Mouse (Mus musculus) MEL (cell line): ENCODE measurements around the gene Hpca. TPM values are rescaled to one million over a fixed set of nuclear protein-coding genes. Genes with fewer than 3 reads are reported as not detected.

Experiments used
- DNase-seq: peaks from one replicate; pipeline ENCODE4 v3.0.0; 2011; ENCODE audit warnings: low read depth, low spot score
- H3K27ac ChIP-seq: 2 replicates; pipeline ENCODE4 v1.5.1; 2012; ENCODE audit warnings: low read depth, mild to moderate bottlenecking, control low read depth, low read length, moderate library complexity; ENCODE audit not compliant: control insufficient read depth
- H3K27me3 ChIP-seq, 2 experiments: fragments of 150-350 bp in 1 of 2; sonication (generic) in 1 of 2; 2 replicates each; pipeline ENCODE4 v1.6.1; 2012; ENCODE audit warnings: low read length in 2 of 2, mild to moderate bottlenecking in 2 of 2, improper control_type of control experiment in 1 of 2, moderate library complexity in 1 of 2; ENCODE audit not compliant: insufficient read depth in 2 of 2, control insufficient read depth in 1 of 2
- H3K36me3 ChIP-seq, 2 experiments: 2 replicates each; pipeline ENCODE4 v1.6.1; 2012 to 2014; ENCODE audit warnings: low read length in 2 of 2, improper control_type of control experiment in 1 of 2, inconsistent platforms in 1 of 2, mild to moderate bottlenecking in 1 of 2; ENCODE audit not compliant: insufficient read depth in 2 of 2, control insufficient read depth in 1 of 2
- H3K4me1 ChIP-seq, 2 experiments: fragments of 150-350 bp in 1 of 2; sonication (generic) in 1 of 2; 2 replicates each; pipeline ENCODE4 v1.6.1; 2012; ENCODE audit warnings: low read length in 2 of 2, improper control_type of control experiment in 1 of 2, mild to moderate bottlenecking in 1 of 2; ENCODE audit not compliant: insufficient read depth in 2 of 2, control insufficient read depth in 1 of 2
- H3K4me3 ChIP-seq, 2 experiments: fragments of 150-350 bp in 1 of 2; sonication (generic) in 1 of 2; 2 replicates each; pipeline ENCODE4 v1.5.1; 2012; ENCODE audit warnings: low read depth in 2 of 2, low read length in 2 of 2, mild to moderate bottlenecking in 2 of 2, moderate library complexity in 2 of 2, control low read depth in 1 of 2, improper control_type of control experiment in 1 of 2; ENCODE audit not compliant: control insufficient read depth in 1 of 2, insufficient read depth in 1 of 2
- H3K79me2 ChIP-seq: 2 replicates; pipeline ENCODE4 v1.6.1; 2012; ENCODE audit warnings: mild to moderate bottlenecking, low read length, moderate library complexity; ENCODE audit not compliant: control insufficient read depth, poor library complexity, insufficient read depth
- H3K9ac ChIP-seq: 2 replicates; pipeline ENCODE4 v1.6.1; 2012; ENCODE audit warnings: low read depth, mild to moderate bottlenecking, control low read depth, low read length, moderate library complexity; ENCODE audit not compliant: control insufficient read depth, poor library complexity, severe bottlenecking
- H3K9me3 ChIP-seq: fragments of 150-350 bp; sonication (generic); replicated peaks from 2 replicates; pipeline ENCODE4 v1.6.1; 2012; ENCODE audit warnings: mild to moderate bottlenecking, low read length, improper control_type of control experiment, moderate library complexity; ENCODE audit not compliant: insufficient read depth
- EP300 ChIP-seq, 2 experiments: IDR thresholded peaks; 2 replicates each; pipeline ENCODE4 v1.6.1; 2011; ENCODE audit warnings: improper control_type of control experiment in 2 of 2, low read length in 2 of 2, low read depth in 1 of 2, mild to moderate bottlenecking in 1 of 2
- ETS1 ChIP-seq: IDR thresholded peaks from 2 replicates; pipeline ENCODE4 v1.6.1; 2012; ENCODE audit warnings: low read depth, mild to moderate bottlenecking, inconsistent platforms, low read length, improper control_type of control experiment, moderate library complexity
- GATA1 ChIP-seq: IDR thresholded peaks from 2 replicates; pipeline ENCODE4 v1.6.1; 2011; ENCODE audit warnings: low read depth, low read length, improper control_type of control experiment
- MAFK ChIP-seq: IDR thresholded peaks from 2 replicates; pipeline ENCODE4 v1.6.1; 2011; ENCODE audit warnings: low read depth, mild to moderate bottlenecking, low read length, improper control_type of control experiment, borderline replicate concordance
- MYB ChIP-seq: IDR thresholded peaks from 2 replicates; pipeline ENCODE4 v1.6.1; 2011; ENCODE audit warnings: mild to moderate bottlenecking, low read depth, low read length, improper control_type of control experiment
- MYC ChIP-seq: IDR thresholded peaks from 2 replicates; pipeline ENCODE4 v1.6.1; 2011; ENCODE audit warnings: low read depth, mild to moderate bottlenecking, low read length, improper control_type of control experiment, moderate library complexity
- POLR2AphosphoS5 ChIP-seq: IDR thresholded peaks from 2 replicates; pipeline ENCODE4 v1.6.1; 2012; ENCODE audit warnings: low read depth, borderline replicate concordance, mild to moderate bottlenecking, inconsistent platforms, low read length, moderate library complexity, mixed read lengths
- TAL1 ChIP-seq: IDR thresholded peaks from 2 replicates; pipeline ENCODE4 v1.6.1; 2012; ENCODE audit warnings: mild to moderate bottlenecking, inconsistent platforms, low read length, moderate library complexity, mixed read lengths
- TCF12 ChIP-seq: IDR thresholded peaks from 2 replicates; pipeline ENCODE4 v1.6.1; 2014; ENCODE audit warnings: low read depth, mild to moderate bottlenecking, inconsistent platforms, low read length, improper control_type of control experiment, moderate library complexity
- ZKSCAN1 ChIP-seq: IDR thresholded peaks from 2 replicates; pipeline ENCODE4 v1.6.1; 2012; ENCODE audit warnings: low read depth, mild to moderate bottlenecking, inconsistent platforms, low read length, improper control_type of control experiment, moderate library complexity
- ZMIZ1 ChIP-seq: IDR thresholded peaks from 2 replicates; pipeline ENCODE4 v1.6.1; 2012; ENCODE audit warnings: low read depth, mild to moderate bottlenecking, inconsistent platforms, low read length, improper control_type of control experiment, moderate library complexity
- ZNF384 ChIP-seq: IDR thresholded peaks from 2 replicates; pipeline ENCODE4 v1.6.1; 2012; ENCODE audit warnings: low read depth, mild to moderate bottlenecking, inconsistent platforms, low read length, improper control_type of control experiment
- polyA plus RNA-seq, 2 experiments: library from polyadenylated mRNA; stranded (reverse) in 1 of 2; unstranded in 1 of 2; fragments of >175 nt in 1 of 2; fragments of >200 nt in 1 of 2; gene quantifications; 2 replicates each; pipeline versions ENCODE4 v1.2.1 to v1.2.4; 2012; ENCODE audit warnings: low replicate concordance in 2 of 2, low read depth in 1 of 2; ENCODE audit not compliant: insufficient read length in 2 of 2, insufficient read depth in 1 of 2, missing spikeins in 1 of 2
- total RNA-seq: library from RNA; depleted of rRNA; stranded (reverse); fragments of 300-350 nt; gene quantifications from 2 replicates; pipeline ENCODE4 v1.2.3, GENCODE M21; 2012; rRNA removed

Hpca gene
- total and polyA plus RNA-seq, 3 experiments = 0.39 to 1.1 TPM; not detected in 1

DNA sequence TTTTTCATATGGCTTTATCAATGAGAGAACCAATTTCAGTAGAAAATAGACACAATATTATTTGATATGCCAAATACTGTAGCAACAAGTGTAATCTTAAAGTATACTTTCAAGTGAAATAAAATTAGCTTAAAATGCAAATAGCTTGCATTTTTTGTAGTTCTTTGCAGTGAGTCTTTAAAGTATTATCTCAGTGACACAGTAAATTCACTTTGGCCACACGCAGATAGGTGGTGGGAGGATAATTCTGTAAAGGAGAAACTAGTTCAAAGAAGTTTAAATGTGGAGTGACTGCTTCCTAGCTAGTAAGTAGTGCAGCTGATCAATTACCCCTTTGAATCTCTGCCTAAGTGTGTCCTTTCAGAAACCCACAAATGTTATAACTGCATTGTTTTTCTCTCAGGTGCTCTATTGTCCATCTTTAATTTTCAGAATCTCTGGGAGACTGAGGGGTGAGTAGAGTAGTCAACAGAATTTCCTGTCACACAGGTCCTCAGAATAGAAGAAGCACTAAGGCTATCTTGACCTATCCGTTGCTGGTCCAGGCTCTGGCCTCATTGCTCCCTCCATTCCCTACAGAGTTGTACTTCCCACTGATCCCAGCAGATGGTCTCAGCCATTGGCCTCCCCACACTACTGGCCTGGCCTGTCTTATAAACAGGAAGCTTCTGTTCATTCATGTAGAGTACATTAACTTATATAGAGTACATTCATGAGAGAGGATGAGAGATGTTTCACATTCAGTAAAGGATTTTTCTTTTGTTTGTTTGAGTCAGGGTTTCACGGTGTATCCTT, 59.4 kb downstream of the Hpca start:
- peaks cover 20 to 33% of the 10 kb centered on the region in 2 experiments for H3K4me1 ChIP-seq
- H3K27me3 ChIP-seq = no peaks in the 10 kb centered on the region
- H3K27ac ChIP-seq = no peak overlapping the region
- no peak for DNase-seq
- H3K79me2 ChIP-seq = peaks cover 39% of the 10 kb centered on the region
- H3K4me3 ChIP-seq = no peak overlapping the region
- H3K9ac ChIP-seq = no peak overlapping the region
- H3K36me3 ChIP-seq = peaks cover 0 to 39% of the 10 kb centered on the region in 2 experiments; a peak in 2 of 4 replicates
- no peaks in the 10 kb centered on the region for H3K9me3 ChIP-seq
- TF ChIP-seq MYC = no peak
- no peak for TF ChIP-seq POLR2AphosphoS5
- TF ChIP-seq GATA1 = peak; percentile 21; the same call in 1 of the 2 replicates
- peak; percentile 27 for TF ChIP-seq TAL1
- no peak for TF ChIP-seq ZKSCAN1
- TF ChIP-seq TCF12 = peak; percentile 44; the same call in 1 of the 2 replicates
- TF ChIP-seq ZNF384 = no peak
- no peak for TF ChIP-seq ZMIZ1
- 0 out of 2 replicates have a peak, but pooled peaks have one; percentile 26 for TF ChIP-seq ETS1
- TF ChIP-seq MAFK = no peak
- TF ChIP-seq EP300 (IDR thresholded peaks at IDR 0.05; ENCODE audit: low read depth in 1 of 2, low read length in 2 of 2) = peak; percentile 61 to 81
- no peak for TF ChIP-seq MYB

Other genes starting within 250 kb of the Hpca start
- gene Trim62, start 238.5 kb downstream of the Hpca start, total RNA-seq = 0.07 and 0.12 TPM in 2 replicates
- gene Trim62, start 238.5 kb downstream of the Hpca start, polyA plus RNA-seq = 1 to 10 TPM in 1 of 2 experiments, not detected in 1; 1.2 TPM
- gene Azin2, start 159.6 kb downstream of the Hpca start, total RNA-seq = 0.39 and 0.42 TPM in 2 replicates
- gene Azin2, start 159.6 kb downstream of the Hpca start, polyA plus RNA-seq = 1 to 10 TPM in 1 of 2 experiments, not detected in 1; 2.3 TPM
- gene Ak2, start 130.1 kb downstream of the Hpca start, total RNA-seq = 263 and 330 TPM in 2 replicates
- 100 to 1,000 TPM in 1 of 2 experiments, not detected in 1; 366 TPM for gene Ak2, start 130.1 kb downstream of the Hpca start, polyA plus RNA-seq
- 25.5 and 26.3 TPM in 2 replicates for gene Rnf19b, start 63.8 kb downstream of the Hpca start, total RNA-seq
- gene Rnf19b, start 63.8 kb downstream of the Hpca start, polyA plus RNA-seq = 10 to 100 TPM in 1 of 2 experiments, not detected in 1; 30.0 TPM
- not detected in 2 replicates for gene Tmem54, start 16.5 kb downstream of the Hpca start, total RNA-seq
- gene Tmem54, start 16.5 kb downstream of the Hpca start, polyA plus RNA-seq = not detected
- 15.5 and 15.8 TPM in 2 replicates for gene Fndc5, start 15.0 kb upstream of the Hpca start, total RNA-seq
- 100 to 1,000 TPM in 1 of 2 experiments, 10 to 100 TPM in 1; 35.9 to 123 TPM for gene Fndc5, start 15.0 kb upstream of the Hpca start, polyA plus RNA-seq
- 11.6 and 14.2 TPM in 2 replicates for gene S100pbp, start 67.7 kb upstream of the Hpca start, total RNA-seq
- gene S100pbp, start 67.7 kb upstream of the Hpca start, polyA plus RNA-seq = 10 to 100 TPM in 1 of 2 experiments, not detected in 1; 28.3 TPM
- 89.5 and 113 TPM in 2 replicates for gene Yars, start 67.7 kb upstream of the Hpca start, total RNA-seq
- 100 to 1,000 TPM; 179 to 539 TPM for gene Yars, start 67.7 kb upstream of the Hpca start, polyA plus RNA-seq
- gene C77080, start 139.4 kb upstream of the Hpca start, total RNA-seq = 0.92 and 1.3 TPM in 2 replicates
- 1 to 10 TPM in 1 of 2 experiments, not detected in 1; 6.9 TPM for gene C77080, start 139.4 kb upstream of the Hpca start, polyA plus RNA-seq
- gene Sync, start 165.6 kb upstream of the Hpca start, total RNA-seq = 0.13 and 0.31 TPM in 2 replicates
- under 1 TPM in 1 of 2 experiments, not detected in 1; 0.43 TPM for gene Sync, start 165.6 kb upstream of the Hpca start, polyA plus RNA-seq
- gene Rbbp4, start 213.3 kb upstream of the Hpca start, total RNA-seq = 50.9 and 53.9 TPM in 2 replicates
- gene Rbbp4, start 213.3 kb upstream of the Hpca start, polyA plus RNA-seq = 100 to 1,000 TPM in 1 of 2 experiments, not detected in 1; 127 TPM
- 16.7 and 21.7 TPM in 2 replicates for gene Zbtb8os, start 213.7 kb upstream of the Hpca start, total RNA-seq
- 10 to 100 TPM in 1 of 2 experiments, not detected in 1; 22.6 TPM for gene Zbtb8os, start 213.7 kb upstream of the Hpca start, polyA plus RNA-seq